Mouse (Mus musculus) activated CD4-positive, CD25-positive, alpha-beta regulatory T cell, adult 9 weeks (primary cell): ENCODE measurements around the gene Rpgrip1. TPM values are rescaled to one million over a fixed set of nuclear protein-coding genes. Genes with fewer than 3 reads are reported as not detected.

Experiments
- polyA plus RNA-seq: library from polyadenylated mRNA; unstranded; fragments of 100-300 nt; shearing (Covaris generic); gene quantifications from one replicate; pipeline ENCODE4 v1.2.1, GENCODE M21; 2017

The Rpgrip1 gene
- 6.1 TPM for polyA plus RNA-seq

DNA sequence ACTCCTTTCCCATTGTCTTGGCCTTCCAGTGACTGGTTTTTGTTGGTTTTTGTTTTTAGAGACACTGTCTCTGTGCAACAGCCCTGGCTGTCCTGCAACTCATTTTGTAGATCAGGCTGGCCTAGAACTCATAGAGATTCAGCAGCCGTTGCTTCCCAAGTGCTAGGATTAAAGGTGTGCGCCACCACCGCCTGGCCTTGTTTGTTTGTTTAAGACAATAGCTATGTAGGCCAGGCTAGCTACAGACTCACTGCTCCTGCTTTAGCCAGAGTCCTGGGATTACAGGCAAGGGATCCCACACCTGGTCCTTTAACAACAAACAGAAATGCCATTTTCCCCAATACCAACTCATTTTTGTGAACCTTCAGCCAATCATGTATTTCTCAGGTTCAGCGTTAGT is at the start of gene Rpgrip1:
Gene Rpgrip1 (plus strand): TSS at position 359 of the 400 bp plus-strand sequence.

DNA sequence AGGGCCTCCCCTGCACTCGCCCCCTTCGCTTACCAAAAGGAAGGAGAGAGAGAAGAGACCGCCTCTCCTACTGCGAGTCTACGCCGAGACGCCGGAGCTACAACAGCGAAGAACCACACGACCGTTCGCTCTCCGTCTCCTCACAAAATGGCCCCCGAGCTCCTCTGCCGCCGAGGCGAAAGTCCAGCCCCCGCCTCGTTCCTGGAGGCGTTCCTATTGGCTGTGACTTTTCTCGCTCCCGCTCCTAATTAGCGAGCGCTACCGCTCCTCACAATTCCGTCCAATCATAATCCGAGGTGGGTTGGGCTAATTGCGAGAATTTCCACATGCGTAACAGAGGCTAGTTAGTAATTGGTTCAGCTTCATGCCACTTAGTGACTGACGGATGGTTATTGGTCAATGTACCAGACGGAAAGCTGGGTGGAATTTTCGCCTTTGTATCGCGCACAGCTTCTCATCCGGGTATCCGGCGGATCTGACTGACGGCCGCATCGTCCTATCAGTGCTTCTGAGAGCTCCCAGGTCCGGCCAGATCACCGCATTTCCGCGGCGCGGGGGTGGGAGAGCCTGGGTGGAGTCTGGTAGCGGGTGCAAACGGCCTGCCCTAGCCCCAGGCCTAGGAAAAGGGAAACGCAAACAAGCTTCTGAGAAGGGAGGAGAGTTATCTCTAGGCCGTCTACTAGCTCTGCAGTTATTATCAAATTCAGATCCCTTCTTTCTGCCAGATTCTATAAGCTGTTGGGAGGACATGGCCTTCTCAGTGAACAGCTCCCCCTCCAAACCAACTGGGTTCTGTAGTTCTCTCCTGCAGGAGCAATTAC is 6.4 kb upstream of the Rpgrip1 start, which contains the start of gene Hnrnpc:
Gene Hnrnpc (minus strand): TSS at position 173 of the 821 bp plus-strand sequence.

GRCm38 (mm10) chr14:52197156-52197878 is 86.8 kb downstream of the Rpgrip1 start, which contains the start of gene Supt16:
Gene Supt16, minus strand, starts transcription at chr14:52197416.

Other genes with a start within 250 kb of the Rpgrip1 start
- gene Mettl17, start 225.9 kb upstream of the Rpgrip1 start, polyA plus RNA-seq: 102 TPM
- gene Slc39a2, start 217.8 kb upstream of the Rpgrip1 start, polyA plus RNA-seq: 0.59 TPM
- gene Ndrg2, start 196.5 kb upstream of the Rpgrip1 start, polyA plus RNA-seq: 49.6 TPM
- not detected for gene Tppp2, start 192.3 kb upstream of the Rpgrip1 start, polyA plus RNA-seq
- gene Rnase13, start 187.9 kb upstream of the Rpgrip1 start, polyA plus RNA-seq: not detected
- 0.54 TPM for gene Arhgef40, start 126.0 kb upstream of the Rpgrip1 start, polyA plus RNA-seq
- gene Tmem253, start 95.0 kb upstream of the Rpgrip1 start, polyA plus RNA-seq: 0.31 TPM
- gene Zfp219, start 90.0 kb upstream of the Rpgrip1 start, polyA plus RNA-seq: 7.8 TPM
- gene Olfr221, start 68.2 kb upstream of the Rpgrip1 start, polyA plus RNA-seq: not detected
- gene Hnrnpc, start 6.7 kb upstream of the Rpgrip1 start, polyA plus RNA-seq: 631 TPM
- gene Supt16, start 86.7 kb downstream of the Rpgrip1 start, polyA plus RNA-seq: 30.1 TPM
- gene Chd8, start 147.1 kb downstream of the Rpgrip1 start, polyA plus RNA-seq: 51.7 TPM
- 107 TPM for gene Tox4, start 168.4 kb downstream of the Rpgrip1 start, polyA plus RNA-seq
- gene Rab2b, start 168.8 kb downstream of the Rpgrip1 start, polyA plus RNA-seq: 22.2 TPM
- 72.0 TPM for gene Mettl3, start 194.4 kb downstream of the Rpgrip1 start, polyA plus RNA-seq
- gene Sall2, start 218.1 kb downstream of the Rpgrip1 start, polyA plus RNA-seq: 3.9 TPM
- not detected for gene Olfr1513, start 245.7 kb downstream of the Rpgrip1 start, polyA plus RNA-seq